Mouse (Mus musculus): ENCODE measurements at regions not wholly inside any gene's neighbourhood (a gene's known extent, or its start where the extent isn't known, plus 50 kb on each side); places are given as distances from the start of the nearest gene placed in this dataset.

DNA sequence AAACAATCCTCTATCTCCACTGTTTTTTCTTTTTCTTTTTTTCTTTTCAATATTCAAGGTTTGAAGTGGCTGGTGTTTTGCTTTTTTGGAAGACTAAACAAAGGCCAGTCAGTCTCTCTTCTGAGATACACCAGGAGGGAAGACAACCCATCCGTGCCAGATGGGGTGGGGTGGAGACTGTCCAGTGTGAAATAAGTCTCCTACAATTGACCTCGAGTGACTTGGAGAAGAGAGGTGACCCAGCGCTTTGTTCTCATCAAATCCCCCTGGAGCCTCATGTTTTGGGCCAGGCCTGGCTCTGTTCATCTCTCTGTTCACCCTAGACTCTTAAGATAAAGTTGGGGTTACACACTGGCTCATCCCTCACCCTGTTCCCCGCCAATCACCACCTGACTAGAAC, 169.2 kb upstream of the Tbca start:
- 78% methylated on average over 4 of the region's 4 CpGs for WGBS (ENCODE audit: missing documents)
- H3K4me3 ChIP-seq (ENCODE audit: inconsistent target), result no peak overlapping the region

DNA sequence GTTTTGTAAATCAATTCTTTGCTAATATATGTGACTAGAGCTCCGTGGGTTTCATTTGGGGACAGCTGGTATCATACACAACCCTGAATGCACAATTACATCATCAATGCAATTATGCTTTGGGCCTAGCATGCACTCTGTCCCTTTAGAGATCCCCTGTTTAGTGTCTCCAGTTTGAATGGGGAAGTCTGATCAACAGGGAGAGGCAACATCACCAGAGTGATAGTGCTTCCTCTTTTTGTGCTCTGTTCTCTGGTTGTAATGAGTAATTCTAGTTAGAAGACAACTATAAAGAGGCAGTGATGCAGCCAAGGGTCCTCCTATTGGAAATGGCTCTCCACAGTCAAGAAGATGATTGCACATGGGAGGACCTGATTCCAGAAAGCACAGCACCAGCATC, 158.7 kb upstream of the Tbca start:
- Histone ChIP-seq H3K4me3 (ENCODE audit: inconsistent target) (no peak overlapping the region), H3K36me3 (ENCODE audit: inconsistent target) (no peaks in the 10 kb centered on the region), H3K27ac (no peak overlapping the region), H3K79me2 (ENCODE audit: inconsistent target) (no peaks in the 10 kb centered on the region)
- WGBS (ENCODE audit: missing documents), result 100% methylated on average over 1 of the region's 1 CpGs

More for the DNA sequence above, 169.2 kb upstream of the Tbca start:
- no peaks in the 10 kb centered on the region for H3K36me3 ChIP-seq (ENCODE audit: inconsistent target)
- H3K27ac ChIP-seq, result no peak overlapping the region
- no peaks in the 10 kb centered on the region for H3K79me2 ChIP-seq (ENCODE audit: inconsistent target)

DNA sequence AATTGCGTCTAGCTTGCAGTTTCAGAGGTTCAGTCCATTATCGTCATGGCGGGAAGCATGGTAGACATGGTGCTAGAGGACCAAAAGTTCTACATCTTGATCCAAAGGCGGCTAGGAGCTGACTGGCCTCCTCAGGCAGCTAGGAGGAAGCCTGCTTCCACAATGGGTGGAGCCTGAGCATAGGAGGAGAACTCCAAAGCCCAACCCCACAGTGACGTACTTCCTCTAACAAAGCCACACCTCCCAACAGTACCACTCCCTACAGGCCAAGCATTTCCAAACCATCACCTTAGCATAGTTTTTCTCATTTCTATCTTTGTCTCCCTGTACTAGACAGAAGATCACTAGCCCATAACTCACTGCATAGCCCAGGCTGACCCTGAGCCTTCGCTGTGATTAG, 158.0 kb upstream of the Tbca start:
- H3K36me3 ChIP-seq (ENCODE audit: inconsistent target), result no peaks in the 10 kb centered on the region
- H3K79me2 ChIP-seq (ENCODE audit: inconsistent target), result no peaks in the 10 kb centered on the region
- H3K27ac ChIP-seq, result no peak overlapping the region
- no peak overlapping the region for H3K4me3 ChIP-seq (ENCODE audit: inconsistent target)
- WGBS (ENCODE audit: missing documents), result 92% methylated on average over 6 of the region's 6 CpGs

DNA sequence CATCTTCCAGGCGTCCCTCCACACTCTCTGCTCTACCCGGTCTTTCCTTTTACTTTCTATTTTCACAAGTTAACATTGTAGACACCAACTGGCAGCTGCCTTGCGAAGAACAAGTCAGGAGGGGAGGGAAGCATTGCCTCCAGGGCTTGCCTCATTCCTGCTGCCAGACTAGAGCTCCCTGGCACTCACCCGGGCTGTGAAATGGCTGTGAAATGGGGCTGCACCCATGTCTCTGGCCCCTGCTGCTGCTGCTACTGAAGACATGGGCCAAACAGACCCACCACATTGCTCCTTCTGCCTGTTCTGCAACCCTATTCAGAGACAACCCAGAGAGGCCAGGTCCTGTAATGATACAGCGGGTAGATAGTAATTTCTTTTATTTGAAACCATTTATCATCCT, 156.0 kb upstream of the Tbca start:
- no peak overlapping the region for H3K4me3 ChIP-seq (ENCODE audit: inconsistent target)
- no peak overlapping the region for H3K27ac ChIP-seq
- no peaks in the 10 kb centered on the region for H3K79me2 ChIP-seq (ENCODE audit: inconsistent target)
- H3K36me3 ChIP-seq (ENCODE audit: inconsistent target), result no peaks in the 10 kb centered on the region
- WGBS (ENCODE audit: missing documents), result 59% methylated on average over 5 of the region's 5 CpGs

DNA sequence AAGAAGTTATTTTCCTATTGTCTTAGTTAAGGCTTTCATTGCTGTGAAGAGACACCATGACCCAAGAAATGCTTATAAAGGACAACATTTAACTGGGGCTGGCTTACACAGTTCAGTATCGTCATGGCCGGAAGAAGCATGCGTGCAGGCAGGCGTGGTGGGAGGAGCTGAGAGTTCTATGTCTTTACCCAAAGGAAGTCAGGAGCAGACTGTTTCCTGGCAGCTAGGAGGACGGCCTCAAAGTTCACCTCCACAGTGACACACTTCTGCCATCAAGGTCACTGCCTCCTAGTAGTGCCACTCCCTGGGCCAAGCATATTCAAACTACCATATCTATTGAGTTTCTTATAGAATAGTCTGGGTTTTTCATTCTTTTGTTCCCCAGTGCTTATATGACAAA, 148.4 kb upstream of the Tbca start:
- H3K27ac ChIP-seq, result no peak overlapping the region
- WGBS (ENCODE audit: missing documents), result 61% methylated on average over 5 of the region's 5 CpGs

DNA sequence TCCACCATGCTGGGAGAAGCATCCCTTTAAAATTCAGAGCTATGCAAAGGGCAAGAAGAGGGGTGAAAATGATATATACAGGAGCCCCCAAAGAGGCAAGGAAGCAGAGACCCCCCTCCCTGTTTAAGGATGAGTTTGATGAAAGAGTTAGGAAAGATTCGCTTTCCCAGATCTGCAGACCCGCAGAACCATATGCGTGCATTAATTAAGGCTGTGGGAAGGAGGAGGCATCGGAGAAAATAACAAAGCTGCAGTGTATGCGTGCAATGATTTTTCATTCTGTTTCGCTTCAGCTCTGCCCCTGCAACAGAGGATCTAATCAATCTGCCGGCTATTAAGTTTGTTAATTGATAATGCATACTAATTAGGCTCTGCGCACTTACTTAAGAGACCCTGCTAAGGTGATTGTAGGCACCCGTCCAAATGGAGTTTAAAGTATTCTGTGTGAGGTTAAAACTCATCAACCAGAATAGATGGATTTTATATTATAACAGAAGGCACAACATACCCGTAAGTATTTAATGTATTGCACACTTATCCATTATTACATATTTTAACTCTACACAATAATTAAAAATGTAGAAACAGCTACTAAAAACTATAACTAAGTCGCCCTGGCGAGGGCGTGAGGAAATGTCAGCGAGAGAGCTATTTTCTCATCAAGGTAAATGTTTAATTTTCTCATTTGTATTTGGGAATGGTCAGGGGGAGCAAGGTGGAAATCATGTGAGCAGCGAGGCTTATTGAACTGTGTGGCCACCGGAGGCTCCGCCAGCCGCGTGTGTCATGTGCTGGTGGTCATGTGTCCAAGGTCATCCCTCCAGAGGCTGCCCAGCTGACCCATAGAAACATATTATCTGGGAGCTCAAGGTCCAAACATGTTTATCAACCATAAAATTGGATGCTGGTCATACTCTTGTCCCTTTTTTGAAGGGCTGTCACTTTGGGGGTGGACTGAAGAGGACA, 143.2 kb upstream of the Tbca start:
- Histone ChIP-seq H3K4me3 (ENCODE audit: inconsistent target) (no peak overlapping the region), H3K79me2 (ENCODE audit: inconsistent target) (no peaks in the 10 kb centered on the region), H3K27ac (no peak overlapping the region), H3K36me3 (ENCODE audit: inconsistent target) (no peaks in the 10 kb centered on the region)
- 90% methylated on average over 19 of the region's 19 CpGs for WGBS (ENCODE audit: missing documents)

More for the DNA sequence above, 148.4 kb upstream of the Tbca start:
- no peaks in the 10 kb centered on the region for H3K36me3 ChIP-seq (ENCODE audit: inconsistent target)
- no peak overlapping the region for H3K4me3 ChIP-seq (ENCODE audit: inconsistent target)
- no peaks in the 10 kb centered on the region for H3K79me2 ChIP-seq (ENCODE audit: inconsistent target)

DNA sequence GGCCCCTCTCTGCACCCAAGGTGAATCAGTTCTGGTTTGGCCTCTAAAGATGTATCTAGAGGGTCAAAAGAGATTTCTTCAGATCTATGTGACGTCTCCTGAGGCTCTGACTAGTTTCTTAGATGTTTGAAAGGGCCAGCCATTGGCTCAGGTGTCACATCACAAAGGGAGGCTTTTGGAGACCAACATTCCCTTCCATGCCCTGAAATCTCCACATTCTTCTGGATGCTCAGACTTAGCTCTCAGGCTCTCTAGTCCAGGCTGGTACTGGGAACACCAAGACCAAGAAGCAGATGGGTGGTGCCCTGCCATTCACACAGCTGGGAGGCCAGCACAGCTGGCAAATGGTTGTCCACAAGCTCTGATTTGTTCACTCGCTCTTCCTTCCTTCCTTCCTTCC, 142.4 kb upstream of the Tbca start:
- Histone ChIP-seq H3K36me3 (ENCODE audit: inconsistent target) (no peaks in the 10 kb centered on the region), H3K79me2 (ENCODE audit: inconsistent target) (no peaks in the 10 kb centered on the region), H3K27ac (no peak overlapping the region), H3K4me3 (ENCODE audit: inconsistent target) (no peak overlapping the region)
- WGBS (ENCODE audit: missing documents), result 79% methylated on average over 2 of the region's 2 CpGs

DNA sequence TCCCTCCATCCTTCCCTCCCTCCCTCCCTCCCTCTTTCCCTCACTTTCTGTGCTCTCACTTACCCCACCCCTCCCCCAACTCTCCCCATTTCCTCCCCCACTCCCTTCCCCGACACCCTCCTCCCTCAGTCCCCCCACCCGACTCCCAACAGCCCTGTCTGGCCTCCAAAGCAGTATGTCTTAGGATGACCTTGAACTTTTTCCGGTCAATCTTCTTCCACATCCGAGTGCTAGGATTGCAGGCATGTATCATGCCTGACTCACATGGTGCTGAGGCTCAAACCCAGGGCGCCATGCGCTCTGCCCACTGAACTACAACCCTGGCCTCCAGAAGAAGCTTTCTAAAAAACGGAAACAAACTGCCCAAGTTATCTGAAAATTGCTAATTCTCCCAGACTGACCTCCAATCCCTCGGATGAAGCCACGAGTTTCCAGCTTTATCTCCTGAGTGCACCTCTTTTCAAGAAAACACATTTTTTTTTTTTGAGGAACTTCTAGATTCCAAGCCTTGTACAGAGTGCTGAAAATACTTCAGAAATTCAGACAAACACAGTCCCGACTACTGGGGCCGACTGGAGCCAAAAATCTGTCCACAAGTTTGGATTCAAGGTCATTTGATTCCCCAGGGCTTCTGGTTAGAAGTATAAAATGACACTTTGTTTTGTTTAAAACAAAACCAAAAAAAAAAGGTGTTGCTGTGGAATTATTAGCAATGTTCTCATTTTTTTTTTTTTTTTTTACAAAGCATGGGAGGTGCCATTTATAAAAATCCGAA, 141.7 kb upstream of the Tbca start:
- no peak overlapping the region for H3K4me3 ChIP-seq (ENCODE audit: inconsistent target)
- WGBS (ENCODE audit: missing documents), result 83% methylated on average over 11 of the region's 12 CpGs
- H3K27ac ChIP-seq, result no peak overlapping the region
- no peaks in the 10 kb centered on the region for H3K79me2 ChIP-seq (ENCODE audit: inconsistent target)
- no peaks in the 10 kb centered on the region for H3K36me3 ChIP-seq (ENCODE audit: inconsistent target)

DNA sequence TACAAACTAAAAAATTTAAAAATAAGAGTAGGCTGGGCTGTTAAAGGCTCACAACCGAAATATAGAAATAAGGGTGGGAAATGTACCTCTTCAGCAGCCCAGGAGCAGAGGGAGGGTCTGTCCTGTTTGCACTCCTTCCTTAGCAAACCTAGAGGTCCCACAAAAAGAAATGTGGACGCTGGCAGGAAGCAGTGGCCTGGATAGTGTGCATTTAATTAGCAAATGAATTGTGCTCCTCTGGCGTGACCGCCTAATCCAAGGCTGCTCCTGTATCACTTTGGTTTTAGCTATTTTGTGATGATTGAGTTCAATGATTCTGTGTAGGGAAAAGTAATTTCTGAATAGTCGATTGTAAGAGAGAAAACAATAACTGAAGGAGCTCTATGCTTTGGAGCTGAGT, 141.1 kb upstream of the Tbca start:
- H3K36me3 ChIP-seq (ENCODE audit: inconsistent target), result no peaks in the 10 kb centered on the region
- no peaks in the 10 kb centered on the region for H3K79me2 ChIP-seq (ENCODE audit: inconsistent target)
- no peak overlapping the region for H3K4me3 ChIP-seq (ENCODE audit: inconsistent target)
- 81% methylated on average over 5 of the region's 5 CpGs for WGBS (ENCODE audit: missing documents)
- no peak overlapping the region for H3K27ac ChIP-seq

DNA sequence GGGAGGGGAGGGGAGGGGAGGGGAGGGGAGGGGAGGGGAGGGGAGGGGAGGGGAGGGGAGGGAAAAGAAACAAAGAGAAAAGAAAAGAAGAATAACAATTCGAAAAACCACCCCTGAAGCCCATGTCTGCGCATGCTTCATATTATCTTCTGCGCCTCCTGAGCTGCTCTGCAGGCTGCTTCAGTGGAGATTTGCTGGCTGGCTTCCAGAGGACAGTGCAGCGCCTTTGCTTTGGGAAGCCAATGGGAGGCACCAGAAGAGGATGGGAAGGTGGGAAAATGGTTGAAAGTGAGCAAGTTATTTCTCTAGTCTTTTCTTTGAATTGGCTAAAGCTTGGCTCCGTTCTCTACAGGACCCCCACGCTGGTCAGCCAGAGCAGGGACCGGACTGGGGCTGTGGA, 137.8 kb upstream of the Tbca start:
- 88% methylated on average over 6 of the region's 7 CpGs for WGBS (ENCODE audit: missing documents)
- Histone ChIP-seq H3K36me3 (ENCODE audit: inconsistent target) (no peaks in the 10 kb centered on the region), H3K27ac (no peak overlapping the region), H3K79me2 (ENCODE audit: inconsistent target) (no peaks in the 10 kb centered on the region), H3K4me3 (ENCODE audit: inconsistent target) (no peak overlapping the region)

DNA sequence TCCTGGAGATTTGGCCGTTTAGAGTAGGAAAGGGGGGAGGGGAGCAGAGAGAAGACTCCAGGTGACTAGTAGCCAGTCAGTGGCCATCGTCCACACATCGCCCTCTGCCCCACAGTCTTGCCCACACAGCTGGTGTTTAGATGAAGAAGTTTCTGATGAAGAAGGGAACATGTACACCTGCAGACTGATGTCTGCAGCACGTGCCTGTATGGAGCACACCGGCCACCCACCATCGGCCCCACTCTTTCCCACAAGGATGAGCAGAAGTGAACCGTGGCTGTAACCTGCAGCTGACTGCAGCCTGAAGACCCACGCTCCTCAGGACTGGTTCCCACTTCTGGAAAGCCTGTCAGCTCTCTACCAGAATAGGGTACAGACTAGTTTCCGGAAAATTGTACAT, 121.1 kb upstream of the Tbca start:
- no peaks in the 10 kb centered on the region for H3K79me2 ChIP-seq (ENCODE audit: inconsistent target)
- no peak overlapping the region for H3K4me3 ChIP-seq (ENCODE audit: inconsistent target)
- H3K36me3 ChIP-seq (ENCODE audit: inconsistent target), result no peaks in the 10 kb centered on the region
- H3K27ac ChIP-seq, result no peak overlapping the region
- WGBS (ENCODE audit: missing documents), result 76% methylated on average over 9 of the region's 9 CpGs

DNA sequence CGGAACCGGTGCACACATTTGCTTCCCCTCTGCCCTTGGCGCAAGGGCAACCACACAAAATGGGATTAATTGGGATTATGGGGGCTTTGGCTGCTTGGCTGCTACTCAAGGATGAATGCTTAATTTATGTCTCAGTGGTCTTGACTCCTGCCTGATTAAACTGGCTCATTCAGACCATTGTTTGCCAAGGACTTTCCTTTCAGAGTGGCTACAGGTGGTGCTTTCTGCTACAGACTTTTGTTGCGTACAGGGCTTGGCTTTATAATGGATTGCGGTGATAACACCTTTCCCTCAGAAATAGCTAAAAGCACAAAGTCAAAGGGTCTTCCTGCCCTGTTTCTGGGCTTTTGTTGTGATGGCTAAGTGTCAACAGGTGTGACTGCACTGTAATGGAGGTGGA, 120.4 kb upstream of the Tbca start:
- 82% methylated on average over 5 of the region's 5 CpGs for WGBS (ENCODE audit: missing documents)
- Histone ChIP-seq H3K36me3 (ENCODE audit: inconsistent target) (no peaks in the 10 kb centered on the region), H3K27ac (no peak overlapping the region), H3K4me3 (ENCODE audit: inconsistent target) (no peak overlapping the region), H3K79me2 (ENCODE audit: inconsistent target) (no peaks in the 10 kb centered on the region)

DNA sequence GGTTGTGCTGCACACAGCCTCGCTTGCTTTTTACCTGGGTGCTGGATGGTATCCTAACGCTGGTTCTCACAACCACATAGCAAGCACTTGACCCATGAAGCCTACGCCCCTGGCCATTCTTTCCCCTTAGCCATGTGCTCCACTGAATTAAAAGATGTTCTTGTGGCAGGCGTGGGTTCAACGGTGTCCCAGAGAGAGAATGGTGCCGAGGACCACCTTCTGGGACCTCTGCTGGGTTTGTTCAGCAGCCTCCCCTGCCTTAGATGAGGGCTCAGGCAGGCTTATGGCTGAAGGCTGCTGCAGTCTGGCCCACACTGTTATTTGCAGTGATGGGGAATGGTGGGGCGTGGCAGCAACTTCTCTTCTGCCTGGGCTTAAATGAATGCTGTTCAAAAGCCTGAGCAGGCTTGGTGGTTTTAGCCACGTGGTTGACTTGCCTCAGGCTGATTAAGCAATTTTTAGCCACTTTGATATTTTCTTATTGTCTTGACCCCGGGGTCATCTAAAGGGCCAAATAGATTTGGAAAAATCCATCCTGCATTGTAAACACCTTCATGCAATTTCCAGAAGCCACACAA, 119.5 kb upstream of the Tbca start:
- Histone ChIP-seq H3K27ac (no peak overlapping the region), H3K79me2 (ENCODE audit: inconsistent target) (no peaks in the 10 kb centered on the region), H3K4me3 (ENCODE audit: inconsistent target) (no peak overlapping the region), H3K36me3 (ENCODE audit: inconsistent target) (no peaks in the 10 kb centered on the region)
- WGBS (ENCODE audit: missing documents), result 60% methylated on average over 9 of the region's 9 CpGs

DNA sequence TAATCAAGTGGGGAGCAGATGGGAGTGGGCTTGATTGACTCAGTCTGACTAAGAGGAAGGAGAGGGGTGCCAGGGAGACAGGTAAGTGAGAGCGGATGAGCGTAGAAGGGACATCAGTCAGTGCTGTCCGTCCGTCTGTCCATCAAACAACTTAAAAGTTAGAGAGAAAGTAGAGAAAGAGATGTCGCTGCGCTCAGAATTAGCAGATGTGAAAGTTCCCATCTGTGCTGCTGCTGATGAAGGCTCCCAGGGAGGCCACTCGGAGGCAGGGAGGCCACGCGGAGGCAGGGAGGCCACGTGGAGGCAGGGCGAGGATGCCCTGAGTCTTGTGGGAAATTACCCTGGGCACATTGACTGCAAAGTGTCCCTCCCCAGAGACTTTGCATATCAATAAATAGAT, 118.4 kb upstream of the Tbca start:
- WGBS (ENCODE audit: missing documents), result 85% methylated on average over 11 of the region's 11 CpGs

DNA sequence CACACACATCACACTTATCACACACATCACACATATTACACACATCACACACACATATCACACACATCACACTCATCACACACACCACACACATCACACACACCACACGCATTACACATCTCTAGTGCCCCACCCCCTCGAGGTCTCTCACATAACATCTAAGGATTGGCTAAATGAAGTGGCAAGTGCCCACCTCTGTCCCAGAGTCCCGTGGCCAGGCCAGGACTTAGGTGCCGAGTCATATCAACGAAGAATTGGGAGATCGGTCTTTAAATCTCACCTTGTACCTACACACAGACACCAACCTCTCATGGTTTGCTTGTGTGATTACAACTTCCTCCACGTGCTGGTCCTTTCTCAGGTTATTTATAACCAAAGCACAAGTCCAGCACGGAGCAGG, 117.7 kb upstream of the Tbca start:
- no peaks in the 10 kb centered on the region for H3K79me2 ChIP-seq (ENCODE audit: inconsistent target)
- H3K27ac ChIP-seq, result no peak overlapping the region
- no peak overlapping the region for H3K4me3 ChIP-seq (ENCODE audit: inconsistent target)
- WGBS (ENCODE audit: missing documents), result 71% methylated on average over 8 of the region's 8 CpGs
- H3K36me3 ChIP-seq (ENCODE audit: inconsistent target), result no peaks in the 10 kb centered on the region

More for the DNA sequence above, 118.4 kb upstream of the Tbca start:
- H3K79me2 ChIP-seq (ENCODE audit: inconsistent target), result no peaks in the 10 kb centered on the region
- H3K36me3 ChIP-seq (ENCODE audit: inconsistent target), result no peaks in the 10 kb centered on the region
- no peak overlapping the region for H3K4me3 ChIP-seq (ENCODE audit: inconsistent target)
- H3K27ac ChIP-seq, result no peak overlapping the region

All from macrophage (primary cell).